Mouse (Mus musculus): ENCODE data around the gene Myo6. TPM values are rescaled to one million over a fixed set of nuclear protein-coding genes. Genes with fewer than 3 reads are reported as not detected.

Myo6 gene
- polyA plus RNA-seq, 2 experiments, result 1.8 to 2.3 TPM

DNA sequence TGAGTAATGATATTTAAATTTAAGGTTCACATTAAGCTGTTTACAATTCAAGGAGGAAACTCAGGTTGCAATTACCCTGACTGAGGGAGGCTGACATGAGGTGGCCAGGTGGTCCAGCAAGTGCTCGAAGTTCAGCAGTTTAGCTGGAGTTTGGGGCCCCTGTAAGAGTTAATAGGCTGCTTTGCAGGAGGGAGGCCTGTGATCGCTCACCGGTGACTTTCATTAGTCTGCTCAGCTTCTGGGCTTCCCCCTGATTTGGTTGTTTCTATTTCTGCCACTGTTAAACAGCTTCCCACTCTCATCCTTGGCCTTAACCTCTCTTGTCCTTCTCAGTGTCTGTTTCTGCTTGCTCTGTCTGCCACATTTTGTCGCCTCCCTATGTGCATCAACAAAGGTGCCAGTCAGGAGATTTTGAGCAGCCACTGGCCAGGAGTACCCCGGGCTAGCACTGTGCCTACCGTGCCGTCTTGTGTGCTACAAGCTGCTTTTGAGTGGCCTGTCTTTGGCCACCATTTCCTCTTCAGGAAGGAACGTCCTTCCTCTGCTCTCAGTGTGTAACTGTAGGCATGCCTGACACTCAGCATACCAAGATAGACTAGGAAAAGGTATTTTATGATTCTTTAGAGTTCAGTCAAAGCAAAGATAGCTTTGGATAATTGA, 97.7 kb downstream of the Myo6 start:
- no peaks in the 10 kb centered on the region for H3K27me3 ChIP-seq (ENCODE audit: control insufficient read depth, insufficient read depth, low read length)
- H3K4me3 ChIP-seq (ENCODE audit: insufficient read depth in 1 of 2, low read depth in 2 of 2, low read length in 2 of 2), result no peak overlapping the region
- H3K9ac ChIP-seq (replicated peaks), result no peak overlapping the region
- H3K4me2 ChIP-seq (ENCODE audit: low read depth), result no peak overlapping the region
- no peak for ATAC-seq (ENCODE audit: insufficient read depth)
- no peak for TF ChIP-seq CTCF (IDR thresholded peaks at IDR 0.05; ENCODE audit: low read depth)
- TF ChIP-seq EP300 (IDR thresholded peaks at IDR 0.05; ENCODE audit: low read depth), result no peak
- H3K36me3 ChIP-seq (replicated peaks; ENCODE audit: control insufficient read depth, insufficient read depth, low read depth), result no peaks in the 10 kb centered on the region
- DNase-seq (ENCODE audit: low read depth in 3 of 3, low spot score in 3 of 3), result no peak
- WGBS (ENCODE audit: insufficient replicate concordance), result 17% methylated on average over 8 of the region's 8 CpGs
- H3K4me1 ChIP-seq (replicated peaks; ENCODE audit: control insufficient read depth in 2 of 2, insufficient read depth in 2 of 2, low read length in 1 of 2), result peaks cover 0 to 3% of the 10 kb centered on the region in 2 experiments; a peak in 1 of 4 replicates
- H3K27ac ChIP-seq, result no peak overlapping the region
- H3K9me3 ChIP-seq (ENCODE audit: control insufficient read depth, low read length), result no peaks in the 10 kb centered on the region

DNA sequence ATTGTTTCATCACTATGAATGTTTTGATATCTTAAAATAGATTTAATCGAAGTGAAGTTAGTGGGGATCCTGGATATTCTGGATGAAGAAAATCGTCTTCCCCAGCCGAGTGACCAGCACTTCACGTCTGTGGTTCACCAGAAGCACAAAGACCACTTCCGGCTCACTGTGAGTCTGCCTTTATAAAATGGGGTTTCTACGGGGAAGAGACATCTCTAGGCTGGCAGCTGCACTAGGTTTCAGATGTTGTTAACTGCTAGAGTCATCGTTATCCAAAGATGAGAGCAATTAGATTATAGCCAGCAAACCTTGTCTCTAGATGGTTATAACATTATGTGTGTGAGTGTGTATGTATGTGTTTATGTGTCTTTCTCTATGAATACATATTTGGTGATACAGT, 101.3 kb downstream of the Myo6 start:
- no peak for TF ChIP-seq EP300 (IDR thresholded peaks at IDR 0.05; ENCODE audit: low read depth)
- TF ChIP-seq CTCF (IDR thresholded peaks at IDR 0.05; ENCODE audit: low read depth), result no peak
- Histone ChIP-seq H3K4me1 (replicated peaks; ENCODE audit: control insufficient read depth in 2 of 2, insufficient read depth in 2 of 2, low read length in 1 of 2) (peaks cover 0 to 3% of the 10 kb centered on the region in 2 experiments; a peak in 1 of 4 replicates), H3K9me3 (ENCODE audit: control insufficient read depth, low read length) (no peaks in the 10 kb centered on the region), H3K9ac (replicated peaks) (no peak overlapping the region), H3K4me2 (ENCODE audit: low read depth) (no peak overlapping the region), H3K27me3 (ENCODE audit: control insufficient read depth, insufficient read depth, low read length) (no peaks in the 10 kb centered on the region), H3K27ac (no peak overlapping the region), H3K36me3 (replicated peaks; ENCODE audit: control insufficient read depth, insufficient read depth, low read depth) (no peaks in the 10 kb centered on the region), H3K4me3 (ENCODE audit: insufficient read depth in 1 of 2, low read depth in 2 of 2, low read length in 2 of 2) (no peak overlapping the region)
- WGBS (ENCODE audit: insufficient replicate concordance), result 12% methylated on average over 7 of the region's 7 CpGs
- DNase-seq (ENCODE audit: low read depth in 3 of 3, low spot score in 3 of 3), result no peak
- ATAC-seq (ENCODE audit: insufficient read depth), result no peak

DNA sequence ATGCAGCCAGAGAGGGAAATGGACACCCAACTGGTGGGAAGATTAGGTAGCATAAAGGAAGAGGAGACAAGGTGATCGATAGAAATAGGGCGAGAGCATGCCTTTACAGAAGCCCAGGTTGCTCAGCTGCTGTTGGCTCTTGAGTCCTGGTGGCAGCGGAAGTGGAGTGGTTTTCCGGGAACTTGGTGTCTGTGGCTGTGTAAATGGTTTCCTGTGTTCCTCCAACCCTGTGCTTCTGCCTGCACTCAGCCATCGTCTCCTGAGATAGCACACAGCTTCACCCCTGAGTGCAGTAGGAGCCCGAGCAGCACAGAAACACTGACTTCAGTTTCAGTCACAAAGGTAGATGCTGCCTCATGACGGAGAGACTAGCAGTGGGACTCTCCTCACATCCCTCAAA, 101.7 kb downstream of the Myo6 start:
- no peak overlapping the region for H3K4me3 ChIP-seq (ENCODE audit: insufficient read depth in 1 of 2, low read depth in 2 of 2, low read length in 2 of 2)
- no peak overlapping the region for H3K27ac ChIP-seq
- H3K9me3 ChIP-seq (ENCODE audit: control insufficient read depth, low read length), result no peaks in the 10 kb centered on the region
- H3K9ac ChIP-seq (replicated peaks), result no peak overlapping the region
- DNase-seq (ENCODE audit: low read depth in 3 of 3, low spot score in 3 of 3) (no peak), ATAC-seq (ENCODE audit: insufficient read depth) (no peak)
- peaks cover 0 to 3% of the 10 kb centered on the region in 2 experiments; a peak in 1 of 4 replicates for H3K4me1 ChIP-seq (replicated peaks; ENCODE audit: control insufficient read depth in 2 of 2, insufficient read depth in 2 of 2, low read length in 1 of 2)
- H3K4me2 ChIP-seq (ENCODE audit: low read depth), result no peak overlapping the region
- H3K36me3 ChIP-seq (replicated peaks; ENCODE audit: control insufficient read depth, insufficient read depth, low read depth), result no peaks in the 10 kb centered on the region
- TF ChIP-seq CTCF (IDR thresholded peaks at IDR 0.05; ENCODE audit: low read depth) (no peak), EP300 (IDR thresholded peaks at IDR 0.05; ENCODE audit: low read depth) (no peak)
- WGBS (ENCODE audit: insufficient replicate concordance), result 23% methylated on average over 7 of the region's 7 CpGs
- no peaks in the 10 kb centered on the region for H3K27me3 ChIP-seq (ENCODE audit: control insufficient read depth, insufficient read depth, low read length)

DNA sequence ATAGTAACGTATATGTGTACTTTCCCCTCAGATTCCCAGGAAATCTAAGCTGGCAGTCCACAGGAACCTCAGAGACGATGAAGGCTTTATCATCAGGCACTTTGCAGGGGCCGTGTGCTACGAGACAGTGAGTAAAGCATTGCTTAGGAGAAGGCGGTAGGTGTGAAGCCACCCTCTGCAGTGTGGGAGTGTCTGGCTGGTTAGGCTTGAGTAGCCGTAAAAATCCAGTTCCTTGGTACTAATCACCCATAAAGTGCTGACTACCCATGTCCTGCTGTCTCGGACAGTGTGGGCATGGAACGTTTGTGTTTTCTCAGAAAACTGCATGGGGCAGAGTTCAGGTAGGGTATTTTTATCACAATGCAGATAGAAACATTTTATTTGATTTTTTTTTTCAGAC, 104.8 kb downstream of the Myo6 start:
- Histone ChIP-seq H3K36me3 (replicated peaks; ENCODE audit: control insufficient read depth, insufficient read depth, low read depth) (no peaks in the 10 kb centered on the region), H3K4me1 (replicated peaks; ENCODE audit: control insufficient read depth in 2 of 2, insufficient read depth in 2 of 2, low read length in 1 of 2) (peaks cover 0 to 3% of the 10 kb centered on the region in 2 experiments; a peak in 1 of 4 replicates), H3K4me2 (ENCODE audit: low read depth) (no peak overlapping the region), H3K27me3 (ENCODE audit: control insufficient read depth, insufficient read depth, low read length) (no peaks in the 10 kb centered on the region), H3K27ac (no peak overlapping the region), H3K9ac (replicated peaks) (no peak overlapping the region), H3K9me3 (ENCODE audit: control insufficient read depth, low read length) (no peaks in the 10 kb centered on the region), H3K4me3 (ENCODE audit: insufficient read depth in 1 of 2, low read depth in 2 of 2, low read length in 2 of 2) (no peak overlapping the region)
- no peak for TF ChIP-seq EP300 (IDR thresholded peaks at IDR 0.05; ENCODE audit: low read depth)
- no peak for TF ChIP-seq CTCF (IDR thresholded peaks at IDR 0.05; ENCODE audit: low read depth)
- 63% methylated on average over 8 of the region's 8 CpGs for WGBS (ENCODE audit: insufficient replicate concordance)
- DNase-seq (ENCODE audit: low read depth in 3 of 3, low spot score in 3 of 3), result no peak
- no peak for ATAC-seq (ENCODE audit: insufficient read depth)

GRCm38 (mm10) chr9:80272951-80273350, 108.1 kb downstream of the Myo6 start:
- Histone ChIP-seq H3K27ac (no peak overlapping the region), H3K27me3 (ENCODE audit: control insufficient read depth, insufficient read depth, low read length) (no peaks in the 10 kb centered on the region), H3K4me1 (replicated peaks; ENCODE audit: control insufficient read depth in 2 of 2, insufficient read depth in 2 of 2, low read length in 1 of 2) (no peaks in the 10 kb centered on the region), H3K9me3 (ENCODE audit: control insufficient read depth, low read length) (no peaks in the 10 kb centered on the region), H3K4me3 (ENCODE audit: insufficient read depth in 1 of 2, low read depth in 2 of 2, low read length in 2 of 2) (no peak overlapping the region), H3K36me3 (replicated peaks; ENCODE audit: control insufficient read depth, insufficient read depth, low read depth) (no peaks in the 10 kb centered on the region), H3K4me2 (ENCODE audit: low read depth) (no peak overlapping the region), H3K9ac (replicated peaks) (no peak overlapping the region)
- TF ChIP-seq CTCF (IDR thresholded peaks at IDR 0.05; ENCODE audit: low read depth) (no peak), EP300 (IDR thresholded peaks at IDR 0.05; ENCODE audit: low read depth) (no peak)
- ATAC-seq (ENCODE audit: insufficient read depth) (no peak), DNase-seq (ENCODE audit: low read depth in 3 of 3, low spot score in 3 of 3) (no peak)
- 64% methylated on average over 1 of the region's 1 CpGs for WGBS (ENCODE audit: insufficient replicate concordance)

Data from liver, embryonic 14.5 days (tissue).